Mouse (Mus musculus) liver, embryonic 14.5 days (tissue): Measurements from ENCODE around the gene Nsrp1.

ENCODE experiments used
- CTCF ChIP-seq: IDR thresholded peaks from 2 replicates; pipeline ENCODE4 v1.5.1; 2016; ENCODE audit warnings: antibody characterized with exemption, low read depth, control low read depth
- EP300 ChIP-seq: IDR thresholded peaks from 2 replicates; pipeline ENCODE4 v1.6.1; 2016; ENCODE audit warnings: antibody characterized with exemption, low read depth

DNA sequence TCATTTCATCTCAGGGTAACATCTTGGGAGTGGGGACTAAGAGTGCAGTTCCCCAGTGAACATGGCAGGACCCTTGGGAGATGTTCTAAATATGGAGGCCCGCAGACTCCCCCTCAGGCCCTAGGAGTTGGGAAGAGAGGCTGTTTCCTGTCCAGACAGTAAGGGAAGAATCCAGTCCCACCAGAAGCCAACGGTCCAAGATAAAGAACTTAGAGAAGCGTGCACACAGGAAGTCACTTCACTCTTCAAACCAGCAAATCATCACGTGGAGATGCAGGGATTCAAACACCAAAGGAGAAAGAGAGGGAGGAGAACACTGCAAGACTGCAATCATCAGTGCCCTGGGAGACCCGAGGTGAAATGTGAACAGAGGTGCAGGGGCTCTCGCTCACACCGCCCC, 18.8 kb upstream of the Nsrp1 start:
- TF ChIP-seq CTCF, result no peak
- TF ChIP-seq EP300, result no peak
